Mouse (Mus musculus): ENCODE results near the gene Cdc42bpg. TPM values are rescaled to one million over a fixed set of nuclear protein-coding genes. Genes with fewer than 3 reads are reported as not detected.
"Not testable (repeated sequence)": the region's sequence is repeated elsewhere in the genome, so short reads cannot be mapped to it uniquely, and the experiment has no call there.

The Cdc42bpg gene
- polyA plus RNA-seq, 1 experiment from 2014 or later = 0.35 TPM

DNA sequence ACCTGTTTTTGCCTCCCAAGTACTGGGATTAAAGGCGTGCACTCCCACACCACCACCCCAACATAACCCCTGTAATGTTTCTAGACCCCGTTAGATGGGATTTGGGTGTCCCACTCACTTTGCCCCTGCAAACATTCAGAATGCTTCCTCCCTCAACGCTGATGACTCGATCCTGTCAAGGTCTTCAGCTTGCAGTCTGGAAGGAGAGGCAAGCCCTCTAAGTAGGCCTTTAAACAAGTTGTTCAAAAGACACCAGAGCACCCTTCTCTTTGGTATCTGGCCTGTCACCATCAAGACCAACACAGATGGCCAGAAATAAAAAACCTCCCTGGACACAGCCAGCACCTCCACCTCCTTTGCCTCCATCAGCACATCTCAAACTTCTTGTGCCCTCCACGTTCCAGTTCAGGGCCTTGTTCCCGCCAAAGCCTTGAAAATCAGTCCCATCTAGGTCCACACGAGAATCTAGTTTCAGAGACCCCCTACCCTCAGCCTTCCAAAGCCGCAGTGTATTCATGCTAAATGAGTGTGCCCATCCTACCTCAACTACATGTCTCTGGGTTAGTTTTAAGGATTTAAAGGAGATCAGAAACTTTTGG is 640 bp upstream of the Cdc42bpg start:
- H3K27ac ChIP-seq (ENCODE audit: low read depth) = peak overlapping the region; percentile 76
- DNase-seq (no peak), ATAC-seq (no peak)
- no peaks in the 10 kb centered on the region for H3K9me3 ChIP-seq (ENCODE audit: low read length)
- WGBS (ENCODE audit: insufficient replicate concordance) = 56% methylated on average over 8 of the region's 8 CpGs
- peak overlapping the region; percentile 68 for H3K4me3 ChIP-seq (ENCODE audit: low read depth, low read length)
- H3K36me3 ChIP-seq (replicated peaks; ENCODE audit: insufficient read depth, low read length) = 0 out of 2 replicates have a peak, but pooled peaks cover 3% of the 10 kb centered on the region
- peaks cover 64% of the 10 kb centered on the region for H3K4me1 ChIP-seq (ENCODE audit: insufficient read depth)
- no peaks in the 10 kb centered on the region for H3K27me3 ChIP-seq (ENCODE audit: insufficient read depth, low read length)
- TF ChIP-seq CTCF (IDR thresholded peaks at IDR 0.05; ENCODE audit: low read depth) = no peak
- TF ChIP-seq EP300 (IDR thresholded peaks at IDR 0.05; ENCODE audit: low read depth) = no peak
- peak overlapping the region; percentile 94 for H3K4me2 ChIP-seq (ENCODE audit: low read depth, low read length)
- peak overlapping the region; percentile 72 for H3K9ac ChIP-seq (replicated peaks)

DNA sequence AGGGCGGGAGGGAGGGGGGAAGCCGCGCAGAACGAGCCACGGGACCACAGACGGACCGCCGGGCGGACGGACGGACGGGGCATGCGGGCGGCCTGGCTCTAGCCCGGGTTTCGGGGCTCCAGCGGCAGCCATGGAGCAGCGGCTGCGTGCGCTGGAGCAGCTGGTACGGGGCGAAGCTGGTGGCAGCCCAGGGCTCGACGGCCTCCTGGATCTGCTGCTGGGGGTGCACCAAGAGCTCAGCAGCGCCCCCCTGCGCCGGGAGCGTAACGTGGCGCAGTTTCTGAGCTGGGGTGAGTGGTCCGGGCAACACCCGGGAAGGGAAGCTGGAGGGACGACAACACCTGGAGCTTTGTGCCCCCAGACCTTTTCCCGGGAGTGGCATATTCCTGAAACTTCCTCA is 330 bp downstream of the Cdc42bpg start:
- no peaks in the 10 kb centered on the region for H3K9me3 ChIP-seq (ENCODE audit: low read length)
- peak; percentile 79 for ATAC-seq
- TF ChIP-seq EP300 (IDR thresholded peaks at IDR 0.05; ENCODE audit: low read depth) (no peak), CTCF (IDR thresholded peaks at IDR 0.05; ENCODE audit: low read depth) (peak; percentile 91)
- peak overlapping the region; percentile 68 for H3K4me3 ChIP-seq (ENCODE audit: low read depth, low read length)
- H3K4me1 ChIP-seq (ENCODE audit: insufficient read depth) = peaks cover 55% of the 10 kb centered on the region
- peak; percentile 91 for DNase-seq
- H3K27me3 ChIP-seq (ENCODE audit: insufficient read depth, low read length) = no peaks in the 10 kb centered on the region
- under 1% methylated on average over 26 of the region's 34 CpGs for whole genome bisulfite sequencing (ENCODE audit: insufficient replicate concordance)
- H3K27ac ChIP-seq (ENCODE audit: low read depth) = peak overlapping the region; percentile 76
- H3K9ac ChIP-seq (replicated peaks) = peak overlapping the region; percentile 72
- H3K36me3 ChIP-seq (replicated peaks; ENCODE audit: insufficient read depth, low read length) = peaks cover 8% of the 10 kb centered on the region; the same call in 1 of the 2 replicates
- peak overlapping the region; percentile 94 for H3K4me2 ChIP-seq (ENCODE audit: low read depth, low read length)

DNA sequence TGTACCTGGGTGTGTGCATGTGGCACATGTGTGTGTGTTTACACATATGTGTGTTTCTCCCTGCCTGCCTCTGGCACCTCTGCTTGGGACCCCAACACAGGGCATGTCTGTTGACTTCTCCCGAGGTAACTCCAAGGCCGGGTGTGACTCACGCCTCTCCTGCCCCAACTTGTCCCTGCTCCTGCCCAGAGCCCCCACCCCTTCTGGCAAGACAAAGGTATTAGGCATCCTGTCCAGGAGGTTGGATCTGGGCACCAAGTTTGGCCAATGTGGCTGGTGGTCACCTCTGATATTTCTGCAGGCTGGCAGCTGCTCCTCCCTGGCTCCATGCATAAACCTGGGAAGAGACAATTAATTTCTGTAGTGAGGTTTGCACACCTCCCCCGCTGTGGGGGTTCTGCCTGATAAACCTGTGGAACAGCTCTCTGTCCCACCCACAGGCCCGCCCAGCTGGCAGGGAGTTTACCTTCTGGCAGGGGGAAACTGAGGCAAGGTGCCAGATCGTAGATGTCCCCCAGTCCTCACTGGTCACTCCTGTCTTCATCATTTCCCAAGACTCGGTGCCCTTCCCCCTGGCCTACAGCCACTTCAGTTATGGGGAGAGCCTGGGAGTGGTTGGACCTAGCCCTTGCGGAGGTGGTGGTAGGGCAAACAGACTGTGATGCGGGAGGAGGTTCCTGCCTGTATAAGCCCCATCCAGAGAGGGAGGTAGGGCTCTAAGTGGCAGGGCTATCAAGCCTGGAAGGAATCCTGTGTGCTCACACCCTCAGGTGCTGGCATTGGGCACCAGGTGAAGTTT is 1.7 kb downstream of the Cdc42bpg start:
- no peak for TF ChIP-seq CTCF (IDR thresholded peaks at IDR 0.05; ENCODE audit: low read depth)
- H3K9ac ChIP-seq (replicated peaks) = no peak overlapping the region; the same call in none of the 2 replicates
- no peak overlapping the region for H3K27ac ChIP-seq (ENCODE audit: low read depth)
- peak overlapping the region; percentile 94 for H3K4me2 ChIP-seq (ENCODE audit: low read depth, low read length)
- H3K27me3 ChIP-seq (ENCODE audit: insufficient read depth, low read length) = no peaks in the 10 kb centered on the region
- peaks cover 42% of the 10 kb centered on the region for H3K4me1 ChIP-seq (ENCODE audit: insufficient read depth)
- peak overlapping the region; percentile 68; the same call in 1 of the 2 replicates for H3K4me3 ChIP-seq (ENCODE audit: low read depth, low read length)
- peaks cover 16% of the 10 kb centered on the region; the same call in 1 of the 2 replicates for H3K36me3 ChIP-seq (replicated peaks; ENCODE audit: insufficient read depth, low read length)
- peak; percentile 35 for DNase-seq
- H3K9me3 ChIP-seq (ENCODE audit: low read length) = no peaks in the 10 kb centered on the region
- WGBS (ENCODE audit: insufficient replicate concordance) = 74% methylated on average over 9 of the region's 9 CpGs
- no peak for ATAC-seq

DNA sequence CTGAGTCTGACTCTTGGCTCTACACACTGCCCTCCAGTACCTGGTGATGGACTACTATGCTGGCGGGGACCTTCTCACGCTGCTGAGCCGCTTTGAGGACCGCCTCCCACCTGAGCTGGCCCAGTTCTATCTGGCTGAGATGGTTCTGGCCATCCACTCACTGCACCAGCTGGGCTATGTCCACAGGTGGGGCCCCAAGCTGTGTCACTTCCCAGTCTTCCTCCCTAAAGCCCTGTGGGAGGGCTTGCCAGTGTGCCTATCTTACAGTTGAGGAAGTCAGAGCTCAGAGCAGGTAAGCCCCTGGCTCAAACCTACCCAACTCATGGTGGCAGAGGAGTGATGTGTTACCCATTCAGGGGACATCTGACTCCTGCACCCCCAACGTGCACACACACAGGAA is 3.9 kb downstream of the Cdc42bpg start:
- TF ChIP-seq CTCF (IDR thresholded peaks at IDR 0.05; ENCODE audit: low read depth) = no peak
- TF ChIP-seq EP300 (IDR thresholded peaks at IDR 0.05; ENCODE audit: low read depth) = no peak

DNA sequence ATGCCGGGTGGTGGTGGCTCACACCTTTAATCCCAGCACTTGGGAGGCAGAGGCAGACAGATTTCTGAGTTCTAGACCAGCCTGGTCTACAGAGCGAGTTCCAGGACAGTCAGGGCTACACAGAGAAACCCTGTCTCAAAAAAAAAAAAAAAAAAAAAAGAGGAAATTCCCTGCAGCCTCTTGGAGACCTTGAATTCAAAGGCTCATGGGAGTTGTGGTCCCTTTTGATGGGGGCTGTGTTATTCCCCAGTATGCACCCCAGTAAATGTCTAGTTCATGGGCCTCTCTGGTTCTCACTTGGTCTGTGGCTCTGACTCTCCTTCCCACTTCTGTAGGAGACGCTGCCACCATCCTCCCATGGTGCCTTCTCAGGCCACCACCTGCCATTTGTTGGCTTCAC is 5.5 kb downstream of the Cdc42bpg start:
- H3K9ac ChIP-seq (replicated peaks); H3K4me2 ChIP-seq (ENCODE audit: low read depth, low read length); H3K9me3 ChIP-seq (ENCODE audit: low read length); DNase-seq; ATAC-seq; H3K4me3 ChIP-seq (ENCODE audit: low read depth, low read length); H3K27me3 ChIP-seq (ENCODE audit: insufficient read depth, low read length); H3K27ac ChIP-seq (ENCODE audit: low read depth): not testable (repeated sequence)
- Histone ChIP-seq H3K36me3 (replicated peaks; ENCODE audit: insufficient read depth, low read length) (peaks cover 41% of the 10 kb centered on the region), H3K4me1 (ENCODE audit: insufficient read depth) (peaks cover 17% of the 10 kb centered on the region)
- 87% methylated on average over 3 of the region's 3 CpGs for WGBS (ENCODE audit: insufficient replicate concordance)

More for the DNA sequence above, 3.9 kb downstream of the Cdc42bpg start:
- Histone ChIP-seq H3K27ac (ENCODE audit: low read depth) (no peak overlapping the region), H3K9me3 (ENCODE audit: low read length) (no peaks in the 10 kb centered on the region), H3K36me3 (replicated peaks; ENCODE audit: insufficient read depth, low read length) (peaks cover 29% of the 10 kb centered on the region; the same call in 1 of the 2 replicates), H3K4me3 (ENCODE audit: low read depth, low read length) (no peak overlapping the region), H3K4me2 (ENCODE audit: low read depth, low read length) (no peak overlapping the region), H3K27me3 (ENCODE audit: insufficient read depth, low read length) (no peaks in the 10 kb centered on the region), H3K9ac (replicated peaks) (no peak overlapping the region), H3K4me1 (ENCODE audit: insufficient read depth) (peaks cover 25% of the 10 kb centered on the region)
- ATAC-seq (no peak), DNase-seq (no peak)
- 85% methylated on average over 5 of the region's 5 CpGs for WGBS (ENCODE audit: insufficient replicate concordance)

DNA sequence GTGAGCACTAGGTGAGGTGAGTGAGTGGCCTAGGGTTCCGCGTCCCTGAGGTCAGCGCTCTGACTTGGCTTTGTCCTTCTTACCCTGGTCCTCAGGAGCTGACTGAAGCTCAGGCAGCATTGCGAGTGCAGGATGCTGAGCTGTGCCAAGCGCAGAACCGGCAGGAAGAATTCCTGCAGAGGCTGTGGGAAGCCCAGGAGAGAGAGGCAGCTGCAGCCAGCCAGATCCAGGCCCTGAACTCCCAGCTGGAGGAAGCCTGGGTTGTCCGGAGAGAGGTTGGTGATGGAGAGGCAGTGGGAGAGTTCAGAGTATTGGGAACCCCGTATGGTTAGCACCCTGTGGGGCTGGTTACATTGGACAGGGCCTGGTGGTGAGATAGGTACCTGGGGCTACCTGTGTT is 7.5 kb downstream of the Cdc42bpg start:
- no peak overlapping the region for H3K27ac ChIP-seq (ENCODE audit: low read depth)
- no peak for ATAC-seq
- H3K36me3 ChIP-seq (replicated peaks; ENCODE audit: insufficient read depth, low read length) = peaks cover 59% of the 10 kb centered on the region

More for the DNA sequence above, 7.5 kb downstream of the Cdc42bpg start:
- no peak overlapping the region for H3K9ac ChIP-seq (replicated peaks)
- TF ChIP-seq EP300 (IDR thresholded peaks at IDR 0.05; ENCODE audit: low read depth) = no peak
- no peak for TF ChIP-seq CTCF (IDR thresholded peaks at IDR 0.05; ENCODE audit: low read depth)
- H3K4me2 ChIP-seq (ENCODE audit: low read depth, low read length) = no peak overlapping the region
- no peak overlapping the region for H3K4me3 ChIP-seq (ENCODE audit: low read depth, low read length)
- no peak for DNase-seq
- 88% methylated on average over 8 of the region's 8 CpGs for WGBS (ENCODE audit: insufficient replicate concordance)
- 0 out of 2 replicates have a peak, but pooled peaks cover under 1% of the 10 kb centered on the region for H3K4me1 ChIP-seq (ENCODE audit: insufficient read depth)
- H3K27me3 ChIP-seq (ENCODE audit: insufficient read depth, low read length) = no peaks in the 10 kb centered on the region
- H3K9me3 ChIP-seq (ENCODE audit: low read length) = no peaks in the 10 kb centered on the region

Measured in liver, postnatal 0 days (tissue).